Mouse (Mus musculus) liver, embryonic 15.5 days (tissue): ENCODE measurements at regions not wholly inside any gene's neighbourhood (a gene's known extent, or its start where the extent isn't known, plus 50 kb on each side); places are given as distances from the start of the nearest gene placed in this dataset.

ENCODE experiments used
- ATAC-seq: fragments of 200-750 bp; cut with Nextera tagmentation; 2 replicates; pipeline ENCODE4 v1.8.0; 2017; ENCODE audit warnings: moderate number of reproducible peaks, mild to moderate bottlenecking, moderate library complexity; ENCODE audit not compliant: insufficient read depth
- H3K27ac ChIP-seq: fragments of 300-500 bp; sonication (generic); replicated peaks from 2 replicates; pipeline ENCODE4 v1.5.1; 2015; ENCODE audit warnings: mild to moderate bottlenecking, inconsistent platforms
- H3K27me3 ChIP-seq: fragments of 300-500 bp; sonication (generic); 2 replicates; pipeline ENCODE4 v1.6.1; 2015; ENCODE audit warnings: mild to moderate bottlenecking, inconsistent platforms
- H3K36me3 ChIP-seq: fragments of 300-500 bp; sonication (generic); replicated peaks from 2 replicates; pipeline ENCODE4 v1.6.1; 2015; ENCODE audit warnings: moderate library complexity, mild to moderate bottlenecking, inconsistent platforms
- H3K4me1 ChIP-seq: fragments of 300-500 bp; sonication (generic); replicated peaks from 2 replicates; pipeline ENCODE4 v1.6.1; 2015; ENCODE audit warnings: inconsistent platforms
- H3K4me2 ChIP-seq: fragments of 300-500 bp; sonication (generic); 2 replicates; pipeline ENCODE4 v1.6.1; 2015; ENCODE audit warnings: moderate library complexity, mild to moderate bottlenecking, inconsistent platforms
- H3K4me3 ChIP-seq: fragments of 300-500 bp; sonication (generic); replicated peaks from 2 replicates; pipeline ENCODE4 v1.5.1; 2015; ENCODE audit warnings: mild to moderate bottlenecking, inconsistent platforms
- H3K9ac ChIP-seq: fragments of 300-500 bp; sonication (generic); 2 replicates; pipeline ENCODE4 v1.6.1; 2015; ENCODE audit warnings: moderate library complexity, mild to moderate bottlenecking, inconsistent platforms
- H3K9me3 ChIP-seq: fragments of 300-500 bp; sonication (generic); replicated peaks from 2 replicates; pipeline ENCODE4 v1.6.1; 2016; ENCODE audit warnings: inconsistent platforms
- WGBS: fragments of 180-500 bp; shearing (Covaris S2); methylation state at CpG from one replicate; pipeline ENCODE4 v1.1.7; 2015; ENCODE audit warnings: mixed read lengths; ENCODE audit not compliant: insufficient replicate concordance; 5-methylcytosine and 5-hydroxymethylcytosine counted together

GRCm38 (mm10) chr10:45886636-45887035 lies 309.0 kb downstream of the Hace1 start:
- Histone ChIP-seq H3K4me3 (no peak overlapping the region), H3K36me3 (no peaks in the 10 kb centered on the region), H3K9me3 (no peaks in the 10 kb centered on the region), H3K4me1 (no peaks in the 10 kb centered on the region), H3K27ac (no peak overlapping the region), H3K4me2 (no peak overlapping the region), H3K9ac (no peak overlapping the region), H3K27me3 (no peaks in the 10 kb centered on the region)
- WGBS, result 51% methylated on average over 2 of the region's 2 CpGs
- no peak for ATAC-seq

- H3K4me2 ChIP-seq, result no peak overlapping the region
- no peak overlapping the region for H3K27ac ChIP-seq
- H3K36me3 ChIP-seq, result no peaks in the 10 kb centered on the region
- 61% methylated on average over 4 of the region's 4 CpGs for WGBS
- H3K4me1 ChIP-seq, result no peaks in the 10 kb centered on the region
- H3K27me3 ChIP-seq, result no peaks in the 10 kb centered on the region
- H3K9ac ChIP-seq, result no peak overlapping the region
- no peaks in the 10 kb centered on the region for H3K9me3 ChIP-seq
- no peak for ATAC-seq
- H3K4me3 ChIP-seq, result no peak overlapping the region
Observed at GRCm38 (mm10) chr10:45888835-45889234, 311.2 kb downstream of the Hace1 start.

DNA sequence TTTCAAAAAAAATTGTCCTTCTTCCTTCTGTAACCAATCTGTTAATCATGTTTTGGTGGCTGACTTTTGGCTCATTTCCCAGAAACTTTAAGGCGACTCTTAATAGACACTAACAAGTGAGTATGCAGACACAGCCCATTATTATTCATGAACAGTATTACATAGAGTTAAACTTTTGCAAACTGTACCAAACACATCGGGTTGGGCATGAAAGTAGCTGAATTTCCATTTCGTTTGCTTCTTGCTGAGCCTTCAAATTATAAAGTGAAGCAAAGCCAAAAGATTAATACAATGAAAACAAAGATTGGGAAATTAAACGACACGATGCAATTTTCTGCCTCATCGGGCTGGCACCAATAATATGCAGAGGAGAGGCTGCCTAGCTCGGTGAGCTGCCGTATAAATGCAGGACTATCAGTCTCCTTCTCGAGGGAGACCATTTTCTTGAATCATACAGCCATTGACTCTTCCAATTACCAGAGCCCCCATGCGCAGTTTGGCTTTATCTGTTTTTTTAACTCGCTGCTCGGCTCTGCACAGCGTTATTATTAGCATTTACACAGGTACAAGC lies 311.8 kb downstream of the Hace1 start:
- WGBS, result 71% methylated on average over 13 of the region's 13 CpGs
- ATAC-seq, result no peak
- H3K36me3 ChIP-seq, result no peaks in the 10 kb centered on the region
- H3K27me3 ChIP-seq, result no peaks in the 10 kb centered on the region
- no peak overlapping the region for H3K9ac ChIP-seq
- no peak overlapping the region for H3K4me2 ChIP-seq
- no peaks in the 10 kb centered on the region for H3K4me1 ChIP-seq
- no peak overlapping the region for H3K4me3 ChIP-seq
- H3K27ac ChIP-seq, result no peak overlapping the region
- no peaks in the 10 kb centered on the region for H3K9me3 ChIP-seq

- H3K27me3 ChIP-seq, result no peaks in the 10 kb centered on the region
- no peak overlapping the region for H3K9ac ChIP-seq
- no peak overlapping the region for H3K4me3 ChIP-seq
- H3K4me2 ChIP-seq, result no peak overlapping the region
- no peaks in the 10 kb centered on the region for H3K36me3 ChIP-seq
- no peak for ATAC-seq
- WGBS, result 64% methylated on average over 9 of the region's 9 CpGs
- H3K9me3 ChIP-seq, result no peaks in the 10 kb centered on the region
- H3K4me1 ChIP-seq, result no peaks in the 10 kb centered on the region
- H3K27ac ChIP-seq, result no peak overlapping the region
Observed at GRCm38 (mm10) chr10:45890088-45890626, 312.5 kb downstream of the Hace1 start.

DNA sequence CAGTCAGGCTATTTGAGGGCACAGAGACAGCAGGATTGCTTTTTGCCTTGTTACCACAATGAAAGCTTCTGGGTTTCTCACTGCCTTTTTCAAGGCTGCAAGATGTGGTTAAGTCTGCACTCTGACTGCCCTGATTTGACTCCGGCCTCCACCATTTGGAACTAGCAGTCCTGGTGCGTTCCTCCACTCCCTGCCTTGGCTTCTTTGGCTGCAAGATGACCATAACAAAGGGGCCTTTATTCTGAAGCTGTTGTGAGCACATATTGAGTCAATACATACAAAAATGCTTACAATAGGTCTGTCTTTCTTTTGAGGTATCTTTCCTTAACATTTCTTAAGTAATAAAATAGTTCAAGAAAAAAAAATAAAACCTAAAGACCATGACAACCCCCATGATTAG lies 314.8 kb downstream of the Hace1 start:
- H3K36me3 ChIP-seq, result no peaks in the 10 kb centered on the region
- no peak for ATAC-seq
- H3K27me3 ChIP-seq, result no peaks in the 10 kb centered on the region
- no peak overlapping the region for H3K4me3 ChIP-seq
- no peak overlapping the region for H3K27ac ChIP-seq
- no peaks in the 10 kb centered on the region for H3K4me1 ChIP-seq
- H3K9me3 ChIP-seq, result no peaks in the 10 kb centered on the region
- WGBS, result 53% methylated on average over 2 of the region's 2 CpGs
- no peak overlapping the region for H3K9ac ChIP-seq
- no peak overlapping the region for H3K4me2 ChIP-seq

- ATAC-seq, result no peak
- no peaks in the 10 kb centered on the region for H3K9me3 ChIP-seq
- no peaks in the 10 kb centered on the region for H3K36me3 ChIP-seq
- H3K4me2 ChIP-seq, result no peak overlapping the region
- H3K4me1 ChIP-seq, result no peaks in the 10 kb centered on the region
- H3K27me3 ChIP-seq, result no peaks in the 10 kb centered on the region
- no peak overlapping the region for H3K27ac ChIP-seq
- no peak overlapping the region for H3K9ac ChIP-seq
- WGBS, result 53% methylated on average over 2 of the region's 2 CpGs
- H3K4me3 ChIP-seq, result no peak overlapping the region
Observed at GRCm38 (mm10) chr10:45893894-45894831, 316.5 kb downstream of the Hace1 start.

DNA sequence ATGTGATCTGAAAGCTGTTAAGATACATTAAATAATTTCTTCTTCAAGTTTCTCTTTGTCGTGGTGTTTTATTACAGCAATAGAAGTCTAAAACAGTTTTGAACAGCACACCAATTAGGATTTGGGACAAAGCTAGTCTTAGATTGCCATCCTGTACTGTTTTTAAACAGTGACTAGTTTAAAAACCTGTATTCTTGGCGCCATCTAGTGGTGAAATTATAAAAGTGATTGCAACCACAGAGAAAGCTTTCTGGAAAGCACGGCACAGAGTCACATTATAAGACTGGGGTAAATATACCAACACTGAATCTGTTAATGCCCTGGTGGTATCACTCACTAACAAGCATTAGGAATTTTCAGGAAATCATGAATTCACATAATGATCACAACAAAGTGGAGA lies 339.3 kb downstream of the Hace1 start:
- Histone ChIP-seq H3K9ac (no peak overlapping the region), H3K27me3 (no peaks in the 10 kb centered on the region), H3K9me3 (no peaks in the 10 kb centered on the region), H3K27ac (no peak overlapping the region), H3K4me1 (no peaks in the 10 kb centered on the region), H3K4me2 (no peak overlapping the region), H3K36me3 (no peaks in the 10 kb centered on the region), H3K4me3 (no peak overlapping the region)
- ATAC-seq, result no peak
- WGBS, result 19% methylated on average over 3 of the region's 3 CpGs

- Histone ChIP-seq H3K4me2 (no peak overlapping the region), H3K4me3 (no peak overlapping the region), H3K27me3 (no peaks in the 10 kb centered on the region), H3K9me3 (no peaks in the 10 kb centered on the region), H3K9ac (no peak overlapping the region), H3K36me3 (no peaks in the 10 kb centered on the region), H3K4me1 (no peaks in the 10 kb centered on the region), H3K27ac (no peak overlapping the region)
- no peak for ATAC-seq
- WGBS, result 35% methylated on average over 1 of the region's 1 CpGs
Observed at GRCm38 (mm10) chr10:45925746-45926145, 348.1 kb downstream of the Hace1 start.

DNA sequence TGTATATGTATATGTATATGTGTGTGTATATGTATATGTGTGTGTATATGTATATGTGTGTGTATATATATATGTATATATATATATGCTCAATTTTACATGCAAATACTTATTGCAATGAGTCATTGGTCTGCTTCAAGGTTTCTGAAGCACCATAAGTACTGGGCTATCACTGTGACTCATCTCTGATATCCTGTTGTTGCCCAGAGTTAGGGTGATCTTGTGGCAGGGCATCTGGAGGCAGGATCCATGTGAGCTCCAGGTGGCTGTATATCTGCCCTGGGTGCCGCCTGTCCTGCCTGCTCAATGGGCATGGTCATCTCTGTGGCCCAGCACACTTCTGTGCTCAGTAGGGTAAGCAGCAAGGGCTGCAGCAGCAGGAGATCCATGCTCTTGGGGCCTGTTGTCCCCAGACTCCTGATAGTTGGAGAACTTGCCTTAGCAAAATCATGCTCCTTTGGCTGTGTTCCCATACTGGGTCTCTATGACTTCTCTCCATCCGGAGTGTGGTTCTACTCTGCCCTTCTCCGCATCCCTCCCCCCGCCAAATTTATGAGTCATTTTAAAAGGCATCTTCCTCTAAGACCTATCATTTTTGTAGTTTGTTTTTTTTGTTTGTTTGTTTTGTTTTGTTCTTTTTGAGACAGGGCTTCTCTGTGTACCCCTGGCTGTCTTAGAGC lies 356.1 kb downstream of the Hace1 start:
- Histone ChIP-seq H3K27ac (no peak overlapping the region), H3K4me1 (no peaks in the 10 kb centered on the region)
- ATAC-seq, result no peak

GRCm38 (mm10) chr10:45957686-45958085 lies 380.1 kb downstream of the Hace1 start:
- no peaks in the 10 kb centered on the region for H3K9me3 ChIP-seq
- H3K4me3 ChIP-seq, result no peak overlapping the region
- H3K36me3 ChIP-seq, result no peaks in the 10 kb centered on the region
- H3K27me3 ChIP-seq, result no peaks in the 10 kb centered on the region
- H3K9ac ChIP-seq, result no peak overlapping the region
- no peak overlapping the region for H3K4me2 ChIP-seq
- H3K4me1 ChIP-seq, result no peaks in the 10 kb centered on the region
- ATAC-seq, result no peak
- no peak overlapping the region for H3K27ac ChIP-seq

More for the DNA sequence above, 356.1 kb downstream of the Hace1 start:
- Histone ChIP-seq H3K9ac (no peak overlapping the region), H3K4me2 (no peak overlapping the region), H3K36me3 (no peaks in the 10 kb centered on the region), H3K4me3 (no peak overlapping the region), H3K27me3 (no peaks in the 10 kb centered on the region), H3K9me3 (no peaks in the 10 kb centered on the region)
- WGBS, result 69% methylated on average over 4 of the region's 4 CpGs

DNA sequence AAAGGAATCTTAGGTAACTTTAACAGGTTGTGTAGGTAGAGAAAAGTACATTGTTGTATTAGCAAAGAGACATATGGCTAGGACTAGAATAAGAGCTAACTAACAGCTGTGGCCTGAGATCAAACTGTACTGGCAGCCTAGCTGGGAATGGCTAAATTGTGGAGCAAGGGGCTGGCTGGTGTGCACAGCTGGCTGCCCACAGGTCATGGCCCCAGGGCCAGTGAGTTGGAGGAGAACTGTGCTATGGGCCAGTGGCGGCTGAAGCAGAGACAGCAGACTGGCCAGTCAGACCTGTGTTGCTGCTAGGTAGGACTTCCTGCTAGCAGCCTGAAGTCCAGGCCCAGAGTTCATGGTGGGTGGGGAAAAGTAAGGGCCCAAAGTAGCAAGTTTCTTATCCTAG lies 394.6 kb downstream of the Hace1 start:
- no peak overlapping the region for H3K27ac ChIP-seq
- H3K4me1 ChIP-seq, result no peaks in the 10 kb centered on the region
- no peak overlapping the region for H3K4me3 ChIP-seq
- no peaks in the 10 kb centered on the region for H3K36me3 ChIP-seq
- 55% methylated on average over 1 of the region's 1 CpGs for WGBS
- no peaks in the 10 kb centered on the region for H3K9me3 ChIP-seq
- no peak for ATAC-seq
- H3K4me2 ChIP-seq, result no peak overlapping the region
- no peaks in the 10 kb centered on the region for H3K27me3 ChIP-seq
- H3K9ac ChIP-seq, result no peak overlapping the region
